18 mouse cellular contexts compared by ENCODE assay signal in the genomic region with DNA sequence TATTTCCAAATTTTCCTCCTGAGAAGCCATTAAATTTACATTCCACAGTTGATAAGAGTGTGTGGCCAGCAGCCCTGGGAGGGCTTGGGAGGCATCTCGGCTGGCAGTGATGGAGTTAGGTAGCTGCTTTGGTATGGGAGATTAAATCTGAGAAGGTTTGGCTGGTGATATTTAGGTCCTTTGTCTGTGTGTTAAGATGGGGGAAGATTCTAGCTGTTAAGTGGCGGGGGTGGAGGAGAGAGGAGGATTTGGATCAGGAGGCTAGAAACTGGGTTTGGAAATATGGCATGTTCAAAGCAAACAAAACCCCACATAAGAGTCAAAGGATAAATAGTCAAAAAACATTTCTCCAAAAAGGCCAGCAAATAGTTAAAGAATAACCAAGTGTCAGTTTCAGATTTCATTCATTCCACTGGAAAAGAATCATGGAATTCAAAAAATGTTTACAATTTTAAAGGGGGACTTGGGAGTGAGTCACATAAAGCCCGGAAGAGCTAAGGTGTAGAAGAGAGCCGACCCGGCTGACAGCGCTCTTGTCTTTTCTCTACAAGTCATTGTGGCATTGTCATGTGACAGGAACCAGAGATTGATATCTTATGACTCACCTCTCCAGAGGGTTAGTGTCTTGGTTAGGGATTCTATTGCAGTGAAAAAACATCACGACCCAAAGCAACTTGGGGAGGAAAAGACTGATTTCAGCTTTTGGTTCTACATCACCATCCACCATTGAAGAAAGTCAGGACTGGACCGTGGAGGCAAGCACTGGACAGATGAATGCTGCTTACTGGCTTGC. TPM values are rescaled to one million over a fixed set of nuclear protein-coding genes. Genes with fewer than 3 reads are reported as not detected.
DNase-seq lines count a peak whose midpoint lies in the region; ATAC-seq and TF ChIP-seq lines count a peak whose summit lies in the region.
"Had no signal": no experiment of that assay in that cellular context is flagged by ENCODE, and none has a peak within 500 bp of the region (broad histone marks: within the 10 kb centered on the region; RNA-seq: fewer than 3 reads in every experiment).

No protein-coding gene starts in this region.

- WGBS in midbrain, postnatal 0 days, result 79% methylated on average over 8 of the region's 8 CpGs
- WGBS in midbrain, embryonic 15.5 days, result 84% methylated on average over 8 of the region's 8 CpGs

- H3K4me2 ChIP-seq in midbrain, postnatal 0 days (ENCODE audit: low read depth, low read length, poor library complexity, severe bottlenecking), result no peak overlapping the region
- no peak overlapping the region for H3K4me2 ChIP-seq in midbrain, embryonic 15.5 days
- H3K4me2 ChIP-seq: embryonic facial prominence, embryonic 13.5 days; forebrain, embryonic 13.5 days; heart, embryonic 11.5 days; hindbrain, embryonic 14.5 days; neural tube, embryonic 15.5 days had no signal

- peaks cover 11% of the 10 kb centered on the region for H3K4me1 ChIP-seq in midbrain, postnatal 0 days (ENCODE audit: insufficient read depth, low read length)
- H3K4me1 ChIP-seq in midbrain, embryonic 15.5 days, result peaks cover 14% of the 10 kb centered on the region
- H3K4me1 ChIP-seq in embryonic fibroblast, embryonic 13.5 days (ENCODE audit: control insufficient read depth, insufficient read depth, low read length), result peaks cover 26% of the 10 kb centered on the region

- ATAC-seq in frontal cortex, adult (ENCODE audit: low TSS enrichment), result peak; percentile 39
- ATAC-seq in midbrain, postnatal 0 days (ENCODE audit: low FRiP score), result no peak
- no peak for ATAC-seq in midbrain, embryonic 15.5 days (replicated peaks)
- ATAC-seq: forebrain, embryonic 13.5 days had no signal

- no peaks in the 10 kb centered on the region for H3K27me3 ChIP-seq in midbrain, postnatal 0 days (ENCODE audit: insufficient read depth, low read length)
- H3K27me3 ChIP-seq in midbrain, embryonic 15.5 days (replicated peaks), result no peaks in the 10 kb centered on the region
- H3K27me3 ChIP-seq: embryonic facial prominence, embryonic 13.5 days; forebrain, embryonic 13.5 days; neural tube, embryonic 15.5 days had no signal

- no peak overlapping the region for H3K4me3 ChIP-seq in midbrain, postnatal 0 days (ENCODE audit: low read depth, low read length)
- H3K4me3 ChIP-seq in midbrain, embryonic 15.5 days, result no peak overlapping the region
- H3K4me3 ChIP-seq in embryonic fibroblast, embryonic 13.5 days (ENCODE audit: insufficient read depth, low read length), result no peak overlapping the region
- H3K4me3 ChIP-seq: embryonic facial prominence, embryonic 13.5 days; forebrain, embryonic 13.5 days; neural tube, embryonic 15.5 days had no signal

- DNase-seq in frontal cortex, postnatal 36 days (ENCODE audit: low spot score in 2 of 2), result no peak
- DNase-seq in midbrain, postnatal 0 days (ENCODE audit: low spot score), result no peak
- no peak for DNase-seq in cerebellum, postnatal 25 days
- no peak for DNase-seq in thymus, postnatal 4 days
- no peak for DNase-seq in right cerebral cortex, postnatal 36 days (ENCODE audit: low spot score in 2 of 2)
- DNase-seq: B cell, adult 2 months; cerebellum, adult 18-20 months; kidney, postnatal 10 days; layer of hippocampus, postnatal 36 days; midbrain, embryonic 14.5 days had no signal

- H3K9ac ChIP-seq in midbrain, postnatal 0 days (replicated peaks; ENCODE audit: low read length, poor library complexity, severe bottlenecking), result no peak overlapping the region
- H3K9ac ChIP-seq in midbrain, embryonic 15.5 days, result no peak overlapping the region
- H3K9ac ChIP-seq: embryonic facial prominence, embryonic 13.5 days; forebrain, embryonic 13.5 days; hindbrain, embryonic 14.5 days; neural tube, embryonic 15.5 days had no signal

- no peak for TF ChIP-seq CTCF in midbrain, postnatal 0 days (IDR thresholded peaks at IDR 0.05)
- no peak for TF ChIP-seq CTCF in embryonic fibroblast, embryonic 13.5 days (IDR thresholded peaks at IDR 0.05; ENCODE audit: borderline replicate concordance, insufficient read depth, low read length)

- H3K27ac ChIP-seq in midbrain, postnatal 0 days (ENCODE audit: low read depth, low read length), result 0 out of 2 replicates have a peak overlapping the region, but pooled peaks have one; percentile 9
- no peak overlapping the region for H3K27ac ChIP-seq in midbrain, embryonic 15.5 days
- peak overlapping the region; percentile 91 for H3K27ac ChIP-seq in embryonic fibroblast, embryonic 13.5 days (ENCODE audit: insufficient read depth, low read length)
- H3K27ac ChIP-seq: embryonic facial prominence, embryonic 13.5 days; forebrain, embryonic 13.5 days; hindbrain, embryonic 14.5 days; neural tube, embryonic 15.5 days had no signal

- H3K9me3 ChIP-seq in midbrain, postnatal 0 days (ENCODE audit: low read length), result no peaks in the 10 kb centered on the region
- no peaks in the 10 kb centered on the region for H3K9me3 ChIP-seq in midbrain, embryonic 15.5 days
- H3K9me3 ChIP-seq: embryonic facial prominence, embryonic 13.5 days; forebrain, embryonic 13.5 days; neural tube, embryonic 15.5 days had no signal

- no peak for TF ChIP-seq POLR2A in embryonic fibroblast, embryonic 13.5 days (IDR thresholded peaks at IDR 0.05; ENCODE audit: low read depth, low read length)

- no peaks in the 10 kb centered on the region for H3K36me3 ChIP-seq in midbrain, postnatal 0 days (ENCODE audit: insufficient read depth, low read length)
- H3K36me3 ChIP-seq in midbrain, embryonic 15.5 days (replicated peaks), result no peaks in the 10 kb centered on the region
- H3K36me3 ChIP-seq: embryonic facial prominence, embryonic 13.5 days; neural tube, embryonic 15.5 days had no signal

RNA-seq across cellular contexts. Expression of a gene that starts 36.1 kb away (rescaled TPM):
- 10.6 and 12.3 TPM in 2 replicates for total RNA-seq in midbrain, postnatal 0 days (2014; rRNA removed)
- polyA plus RNA-seq in midbrain, postnatal 0 days (2015; fragmentation: Nextera tagmentation; extraction: Ambion mirVana), result 8.1 and 10.9 TPM in 2 replicates
- polyA plus RNA-seq in midbrain, embryonic 15.5 days (2015; fragmentation: Nextera tagmentation; extraction: Ambion mirVana), result 6.7 and 7.9 TPM in 2 replicates
- 208 and 272 TPM in 2 replicates for polyA plus RNA-seq in embryonic fibroblast, embryonic 13.5 days (2011; ENCODE audit: insufficient read length, low read depth, missing spikeins)

Comparison
In these comparisons a context has a peak if more than half of its experiments do, and no peak if none do; other contexts are left out.
1. RNA of a gene that starts 36.1 kb away (polyA plus RNA-seq): 208 to 272 TPM in embryonic fibroblast, embryonic 13.5 days; 8.1 to 10.9 TPM in midbrain, postnatal 0 days and 6.7 to 7.9 TPM in midbrain, embryonic 15.5 days; every median in the first group is over 10 times any median in the second.